Mouse (Mus musculus) intestine, embryonic 16.5 days (tissue): ENCODE measurements at regions not wholly inside any gene's neighbourhood (a gene's known extent, or its start where the extent isn't known, plus 50 kb on each side); places are given as distances from the start of the nearest gene placed in this dataset.

ENCODE experiments used
- ATAC-seq: fragments of 200-750 bp; cut with Nextera tagmentation; 2 replicates; pipeline ENCODE4 v1.8.0; 2017; ENCODE audit warnings: moderate TSS enrichment, moderate library complexity
- H3K27ac ChIP-seq: fragments of 300-500 bp; sonication (generic); 2 replicates; pipeline ENCODE4 v1.5.1; 2014; ENCODE audit warnings: mild to moderate bottlenecking, low read length
- H3K27me3 ChIP-seq: fragments of 300-500 bp; sonication (generic); replicated peaks from 2 replicates; pipeline ENCODE4 v1.6.1; 2014; ENCODE audit warnings: low read length, control low read depth, mixed read lengths; ENCODE audit not compliant: control insufficient read depth, insufficient read depth
- H3K36me3 ChIP-seq: fragments of 300-500 bp; sonication (generic); 2 replicates; pipeline ENCODE4 v1.6.1; 2014; ENCODE audit warnings: low read length, control low read depth; ENCODE audit not compliant: control insufficient read depth, insufficient read depth
- H3K4me1 ChIP-seq: fragments of 300-500 bp; sonication (generic); 2 replicates; pipeline ENCODE4 v1.6.1; 2014; ENCODE audit warnings: low read length, control low read depth, mixed read lengths; ENCODE audit not compliant: control insufficient read depth, insufficient read depth
- H3K4me2 ChIP-seq: fragments of 300-500 bp; sonication (generic); 2 replicates; pipeline ENCODE4 v1.6.1; 2014; ENCODE audit warnings: low read depth, low read length, control low read depth
- H3K4me3 ChIP-seq: fragments of 300-500 bp; sonication (generic); 2 replicates; pipeline ENCODE4 v1.5.1; 2014; ENCODE audit warnings: mild to moderate bottlenecking, low read length
- H3K9ac ChIP-seq: fragments of 300-500 bp; sonication (generic); 2 replicates; pipeline ENCODE4 v1.6.1; 2014; ENCODE audit warnings: low read depth, low read length
- H3K9me3 ChIP-seq: fragments of 300-500 bp; sonication (generic); 2 replicates; pipeline ENCODE4 v1.6.1; 2016; ENCODE audit warnings: low read length, control low read depth; ENCODE audit not compliant: control insufficient read depth
- WGBS: fragments of 180-500 bp; shearing (Covaris S2); extraction: QIAGEN DNeasy Blood & Tissue Kit; methylation state at CpG from one replicate; pipeline ENCODE4 v1.1.7; 2014; 5-methylcytosine and 5-hydroxymethylcytosine counted together

GRCm38 (mm10) chr12:15161864-15162263 lies 654.9 kb downstream of the Trib2 start:
- WGBS = 81% methylated on average over 3 of the region's 3 CpGs
- H3K4me3 ChIP-seq = no peak overlapping the region
- ATAC-seq = no peak

GRCm38 (mm10) chr12:15160478-15160998 lies 656.2 kb downstream of the Trib2 start:
- Histone ChIP-seq H3K9ac (no peak overlapping the region), H3K27ac (no peak overlapping the region), H3K36me3 (no peaks in the 10 kb centered on the region), H3K4me1 (no peaks in the 10 kb centered on the region), H3K4me2 (no peak overlapping the region), H3K4me3 (no peak overlapping the region), H3K9me3 (no peaks in the 10 kb centered on the region), H3K27me3 (no peaks in the 10 kb centered on the region)
- peak; percentile 68; the same call in 1 of the 2 replicates for ATAC-seq
- 60% methylated on average over 2 of the region's 2 CpGs for WGBS

More at GRCm38 (mm10) chr12:15161864-15162263, 654.9 kb downstream of the Trib2 start:
- H3K9ac ChIP-seq = no peak overlapping the region
- no peaks in the 10 kb centered on the region for H3K36me3 ChIP-seq
- no peaks in the 10 kb centered on the region for H3K4me1 ChIP-seq
- H3K27me3 ChIP-seq = no peaks in the 10 kb centered on the region
- H3K4me2 ChIP-seq = no peak overlapping the region
- H3K27ac ChIP-seq = no peak overlapping the region
- no peaks in the 10 kb centered on the region for H3K9me3 ChIP-seq

- Histone ChIP-seq H3K36me3 (no peaks in the 10 kb centered on the region), H3K27ac (no peak overlapping the region), H3K9ac (no peak overlapping the region), H3K4me2 (no peak overlapping the region), H3K4me3 (no peak overlapping the region), H3K9me3 (no peaks in the 10 kb centered on the region), H3K27me3 (no peaks in the 10 kb centered on the region), H3K4me1 (no peaks in the 10 kb centered on the region)
- 69% methylated on average over 2 of the region's 2 CpGs for WGBS
- ATAC-seq = no peak
Observed at GRCm38 (mm10) chr12:15146398-15146797, 670.3 kb downstream of the Trib2 start.

- Histone ChIP-seq H3K4me3 (no peak overlapping the region), H3K4me1 (no peaks in the 10 kb centered on the region), H3K27me3 (no peaks in the 10 kb centered on the region), H3K9ac (no peak overlapping the region), H3K36me3 (no peaks in the 10 kb centered on the region), H3K9me3 (no peaks in the 10 kb centered on the region), H3K27ac (no peak overlapping the region), H3K4me2 (no peak overlapping the region)
- 46% methylated on average over 5 of the region's 5 CpGs for WGBS
- no peak for ATAC-seq
Observed at GRCm38 (mm10) chr12:15137039-15137438, 679.7 kb downstream of the Trib2 start.

- Histone ChIP-seq H3K36me3 (no peaks in the 10 kb centered on the region), H3K9ac (no peak overlapping the region), H3K4me1 (no peaks in the 10 kb centered on the region), H3K4me2 (no peak overlapping the region), H3K9me3 (no peaks in the 10 kb centered on the region), H3K27ac (no peak overlapping the region), H3K27me3 (no peaks in the 10 kb centered on the region), H3K4me3 (no peak overlapping the region)
- ATAC-seq = no peak
- 82% methylated on average over 3 of the region's 3 CpGs for WGBS
Observed at GRCm38 (mm10) chr12:15124179-15124578, 692.5 kb downstream of the Trib2 start.

GRCm38 (mm10) chr12:15122586-15123212 lies 694.0 kb downstream of the Trib2 start:
- Histone ChIP-seq H3K36me3 (no peaks in the 10 kb centered on the region), H3K4me1 (no peaks in the 10 kb centered on the region), H3K27ac (no peak overlapping the region), H3K4me2 (no peak overlapping the region), H3K27me3 (no peaks in the 10 kb centered on the region), H3K9me3 (no peaks in the 10 kb centered on the region), H3K4me3 (no peak overlapping the region), H3K9ac (no peak overlapping the region)
- no peak for ATAC-seq
- WGBS = 73% methylated on average over 4 of the region's 4 CpGs

- H3K9me3 ChIP-seq = no peaks in the 10 kb centered on the region
- ATAC-seq = no peak
- no peak overlapping the region for H3K9ac ChIP-seq
- no peaks in the 10 kb centered on the region for H3K27me3 ChIP-seq
- no peak overlapping the region for H3K4me2 ChIP-seq
- no peak overlapping the region for H3K27ac ChIP-seq
- no peaks in the 10 kb centered on the region for H3K36me3 ChIP-seq
- 89% methylated on average over 3 of the region's 3 CpGs for WGBS
- H3K4me3 ChIP-seq = no peak overlapping the region
- no peaks in the 10 kb centered on the region for H3K4me1 ChIP-seq
Observed at GRCm38 (mm10) chr12:15115556-15115955, 701.2 kb downstream of the Trib2 start.

GRCm38 (mm10) chr12:15114793-15115192 lies 701.9 kb downstream of the Trib2 start:
- Histone ChIP-seq H3K27ac (no peak overlapping the region), H3K27me3 (no peaks in the 10 kb centered on the region), H3K4me3 (no peak overlapping the region), H3K9ac (no peak overlapping the region), H3K4me2 (no peak overlapping the region), H3K4me1 (no peaks in the 10 kb centered on the region), H3K9me3 (no peaks in the 10 kb centered on the region), H3K36me3 (no peaks in the 10 kb centered on the region)
- no peak for ATAC-seq
- 91% methylated on average over 14 of the region's 14 CpGs for WGBS

- no peak overlapping the region for H3K27ac ChIP-seq
- no peak overlapping the region for H3K4me2 ChIP-seq
- WGBS = 84% methylated on average over 2 of the region's 2 CpGs
- no peaks in the 10 kb centered on the region for H3K36me3 ChIP-seq
- no peak for ATAC-seq
- H3K9me3 ChIP-seq = no peaks in the 10 kb centered on the region
- H3K27me3 ChIP-seq = no peaks in the 10 kb centered on the region
- H3K4me1 ChIP-seq = no peaks in the 10 kb centered on the region
- no peak overlapping the region for H3K9ac ChIP-seq
- no peak overlapping the region for H3K4me3 ChIP-seq
Observed at GRCm38 (mm10) chr12:15111049-15111448, 705.7 kb downstream of the Trib2 start.

GRCm38 (mm10) chr12:15104876-15105275 lies 711.8 kb downstream of the Trib2 start:
- Histone ChIP-seq H3K27me3 (no peaks in the 10 kb centered on the region), H3K9me3 (no peaks in the 10 kb centered on the region), H3K4me2 (no peak overlapping the region), H3K4me3 (no peak overlapping the region), H3K9ac (no peak overlapping the region), H3K27ac (no peak overlapping the region), H3K4me1 (no peaks in the 10 kb centered on the region), H3K36me3 (no peaks in the 10 kb centered on the region)
- WGBS = 75% methylated on average over 2 of the region's 2 CpGs
- ATAC-seq = no peak
